Mouse (Mus musculus): ENCODE measurements around the gene Rgs6. TPM values are rescaled to one million over a fixed set of nuclear protein-coding genes. Genes with fewer than 3 reads are reported as not detected.

Gene Rgs6
- polyA plus RNA-seq, 1 experiment = 0.58 TPM

- H3K9ac ChIP-seq (ENCODE audit: low read depth, poor library complexity, severe bottlenecking) = no peak overlapping the region
- no peaks in the 10 kb centered on the region for H3K9me3 ChIP-seq (replicated peaks; ENCODE audit: control insufficient read depth, insufficient read depth, low read length, poor library complexity, severe bottlenecking)
- H3K27me3 ChIP-seq (ENCODE audit: control insufficient read depth, insufficient read depth, low read length, poor library complexity, severe bottlenecking) = no peaks in the 10 kb centered on the region
- H3K36me3 ChIP-seq (ENCODE audit: control insufficient read depth, insufficient read depth, low read length, poor library complexity, severe bottlenecking) = no peaks in the 10 kb centered on the region
- TF ChIP-seq CTCF (IDR thresholded peaks at IDR 0.05; ENCODE audit: low read depth, low read length) (no peak), POLR2A (IDR thresholded peaks at IDR 0.05; ENCODE audit: insufficient read depth, low read length) (no peak), EP300 (IDR thresholded peaks at IDR 0.05; ENCODE audit: insufficient read depth, low read depth, low read length) (no peak)
- H3K4me1 ChIP-seq (ENCODE audit: control insufficient read depth, insufficient read depth, low read length) = no peaks in the 10 kb centered on the region
- no peak overlapping the region for H3K4me3 ChIP-seq (ENCODE audit: low read depth, low read length)
- no peak overlapping the region for H3K27ac ChIP-seq (ENCODE audit: insufficient read depth, low read length)
These were observed 352.4 kb downstream of the Rgs6 start for GRCm38 (mm10) chr12:82940461-82940860.

GRCm38 (mm10) chr12:82946507-82946906 lies 358.4 kb downstream of the Rgs6 start:
- Histone ChIP-seq H3K9me3 (replicated peaks; ENCODE audit: control insufficient read depth, insufficient read depth, low read length, poor library complexity, severe bottlenecking) (no peaks in the 10 kb centered on the region), H3K36me3 (ENCODE audit: control insufficient read depth, insufficient read depth, low read length, poor library complexity, severe bottlenecking) (no peaks in the 10 kb centered on the region), H3K4me1 (ENCODE audit: control insufficient read depth, insufficient read depth, low read length) (no peaks in the 10 kb centered on the region), H3K27ac (ENCODE audit: insufficient read depth, low read length) (no peak overlapping the region), H3K27me3 (ENCODE audit: control insufficient read depth, insufficient read depth, low read length, poor library complexity, severe bottlenecking) (no peaks in the 10 kb centered on the region), H3K9ac (ENCODE audit: low read depth, poor library complexity, severe bottlenecking) (no peak overlapping the region), H3K4me3 (ENCODE audit: low read depth, low read length) (no peak overlapping the region)
- TF ChIP-seq POLR2A (IDR thresholded peaks at IDR 0.05; ENCODE audit: insufficient read depth, low read length) (no peak), EP300 (IDR thresholded peaks at IDR 0.05; ENCODE audit: insufficient read depth, low read depth, low read length) (no peak), CTCF (IDR thresholded peaks at IDR 0.05; ENCODE audit: low read depth, low read length) (no peak)

GRCm38 (mm10) chr12:82961111-82961510 lies 373.0 kb downstream of the Rgs6 start:
- H3K9ac ChIP-seq (ENCODE audit: low read depth, poor library complexity, severe bottlenecking) = no peak overlapping the region
- no peaks in the 10 kb centered on the region for H3K4me1 ChIP-seq (ENCODE audit: control insufficient read depth, insufficient read depth, low read length)
- no peak overlapping the region for H3K4me3 ChIP-seq (ENCODE audit: low read depth, low read length)
- TF ChIP-seq POLR2A (IDR thresholded peaks at IDR 0.05; ENCODE audit: insufficient read depth, low read length) = no peak
- TF ChIP-seq CTCF (IDR thresholded peaks at IDR 0.05; ENCODE audit: low read depth, low read length) = no peak
- TF ChIP-seq EP300 (IDR thresholded peaks at IDR 0.05; ENCODE audit: insufficient read depth, low read depth, low read length) = no peak
- no peaks in the 10 kb centered on the region for H3K27me3 ChIP-seq (ENCODE audit: control insufficient read depth, insufficient read depth, low read length, poor library complexity, severe bottlenecking)
- H3K27ac ChIP-seq (ENCODE audit: insufficient read depth, low read length) = no peak overlapping the region
- H3K36me3 ChIP-seq (ENCODE audit: control insufficient read depth, insufficient read depth, low read length, poor library complexity, severe bottlenecking) = no peaks in the 10 kb centered on the region
- H3K9me3 ChIP-seq (replicated peaks; ENCODE audit: control insufficient read depth, insufficient read depth, low read length, poor library complexity, severe bottlenecking) = no peaks in the 10 kb centered on the region

- Histone ChIP-seq H3K36me3 (ENCODE audit: control insufficient read depth, insufficient read depth, low read length, poor library complexity, severe bottlenecking) (no peaks in the 10 kb centered on the region), H3K27ac (ENCODE audit: insufficient read depth, low read length) (no peak overlapping the region), H3K4me3 (ENCODE audit: low read depth, low read length) (no peak overlapping the region), H3K4me1 (ENCODE audit: control insufficient read depth, insufficient read depth, low read length) (no peaks in the 10 kb centered on the region), H3K27me3 (ENCODE audit: control insufficient read depth, insufficient read depth, low read length, poor library complexity, severe bottlenecking) (no peaks in the 10 kb centered on the region), H3K9ac (ENCODE audit: low read depth, poor library complexity, severe bottlenecking) (no peak overlapping the region), H3K9me3 (replicated peaks; ENCODE audit: control insufficient read depth, insufficient read depth, low read length, poor library complexity, severe bottlenecking) (no peaks in the 10 kb centered on the region)
- TF ChIP-seq EP300 (IDR thresholded peaks at IDR 0.05; ENCODE audit: insufficient read depth, low read depth, low read length) (no peak), CTCF (IDR thresholded peaks at IDR 0.05; ENCODE audit: low read depth, low read length) (no peak), POLR2A (IDR thresholded peaks at IDR 0.05; ENCODE audit: insufficient read depth, low read length) (no peak)
These were observed 373.8 kb downstream of the Rgs6 start for GRCm38 (mm10) chr12:82961852-82962251.

GRCm38 (mm10) chr12:82970521-82971105 lies 382.5 kb downstream of the Rgs6 start:
- TF ChIP-seq EP300 (IDR thresholded peaks at IDR 0.05; ENCODE audit: insufficient read depth, low read depth, low read length) = no peak
- no peak for TF ChIP-seq CTCF (IDR thresholded peaks at IDR 0.05; ENCODE audit: low read depth, low read length)
- TF ChIP-seq POLR2A (IDR thresholded peaks at IDR 0.05; ENCODE audit: insufficient read depth, low read length) = no peak

GRCm38 (mm10) chr12:82971176-82971575 lies 383.1 kb downstream of the Rgs6 start:
- Histone ChIP-seq H3K4me3 (ENCODE audit: low read depth, low read length) (no peak overlapping the region), H3K4me1 (ENCODE audit: control insufficient read depth, insufficient read depth, low read length) (no peaks in the 10 kb centered on the region), H3K9me3 (replicated peaks; ENCODE audit: control insufficient read depth, insufficient read depth, low read length, poor library complexity, severe bottlenecking) (no peaks in the 10 kb centered on the region), H3K27ac (ENCODE audit: insufficient read depth, low read length) (no peak overlapping the region), H3K36me3 (ENCODE audit: control insufficient read depth, insufficient read depth, low read length, poor library complexity, severe bottlenecking) (no peaks in the 10 kb centered on the region), H3K9ac (ENCODE audit: low read depth, poor library complexity, severe bottlenecking) (no peak overlapping the region), H3K27me3 (ENCODE audit: control insufficient read depth, insufficient read depth, low read length, poor library complexity, severe bottlenecking) (no peaks in the 10 kb centered on the region)
- TF ChIP-seq CTCF (IDR thresholded peaks at IDR 0.05; ENCODE audit: low read depth, low read length) (no peak), EP300 (IDR thresholded peaks at IDR 0.05; ENCODE audit: insufficient read depth, low read depth, low read length) (no peak), POLR2A (IDR thresholded peaks at IDR 0.05; ENCODE audit: insufficient read depth, low read length) (no peak)

More at GRCm38 (mm10) chr12:82970521-82971105, 382.5 kb downstream of the Rgs6 start:
- Histone ChIP-seq H3K4me1 (ENCODE audit: control insufficient read depth, insufficient read depth, low read length) (no peaks in the 10 kb centered on the region), H3K36me3 (ENCODE audit: control insufficient read depth, insufficient read depth, low read length, poor library complexity, severe bottlenecking) (no peaks in the 10 kb centered on the region), H3K4me3 (ENCODE audit: low read depth, low read length) (no peak overlapping the region), H3K9ac (ENCODE audit: low read depth, poor library complexity, severe bottlenecking) (no peak overlapping the region), H3K9me3 (replicated peaks; ENCODE audit: control insufficient read depth, insufficient read depth, low read length, poor library complexity, severe bottlenecking) (no peaks in the 10 kb centered on the region), H3K27me3 (ENCODE audit: control insufficient read depth, insufficient read depth, low read length, poor library complexity, severe bottlenecking) (no peaks in the 10 kb centered on the region), H3K27ac (ENCODE audit: insufficient read depth, low read length) (no peak overlapping the region)

All from ES-Bruce4 (cell line).